Mouse (Mus musculus) MEL (cell line): ENCODE results near the gene Cd38. TPM values are rescaled to one million over a fixed set of nuclear protein-coding genes. Genes with fewer than 3 reads are reported as not detected.

Experiments used
- DNase-seq: peaks from one replicate; pipeline ENCODE4 v3.0.0; 2011; ENCODE audit warnings: low read depth, low spot score
- H3K27ac ChIP-seq: 2 replicates; pipeline ENCODE4 v1.5.1; 2012; ENCODE audit warnings: low read depth, mild to moderate bottlenecking, control low read depth, low read length, moderate library complexity; ENCODE audit not compliant: control insufficient read depth
- H3K27me3 ChIP-seq, 2 experiments: fragments of 150-350 bp in 1 of 2; sonication (generic) in 1 of 2; 2 replicates each; pipeline ENCODE4 v1.6.1; 2012; ENCODE audit warnings: low read length in 2 of 2, mild to moderate bottlenecking in 2 of 2, improper control_type of control experiment in 1 of 2, moderate library complexity in 1 of 2; ENCODE audit not compliant: insufficient read depth in 2 of 2, control insufficient read depth in 1 of 2
- H3K36me3 ChIP-seq, 2 experiments: 2 replicates each; pipeline ENCODE4 v1.6.1; 2012 to 2014; ENCODE audit warnings: low read length in 2 of 2, improper control_type of control experiment in 1 of 2, inconsistent platforms in 1 of 2, mild to moderate bottlenecking in 1 of 2; ENCODE audit not compliant: insufficient read depth in 2 of 2, control insufficient read depth in 1 of 2
- H3K4me1 ChIP-seq, 2 experiments: fragments of 150-350 bp in 1 of 2; sonication (generic) in 1 of 2; 2 replicates each; pipeline ENCODE4 v1.6.1; 2012; ENCODE audit warnings: low read length in 2 of 2, improper control_type of control experiment in 1 of 2, mild to moderate bottlenecking in 1 of 2; ENCODE audit not compliant: insufficient read depth in 2 of 2, control insufficient read depth in 1 of 2
- H3K4me3 ChIP-seq, 2 experiments: fragments of 150-350 bp in 1 of 2; sonication (generic) in 1 of 2; 2 replicates each; pipeline ENCODE4 v1.5.1; 2012; ENCODE audit warnings: low read depth in 2 of 2, low read length in 2 of 2, mild to moderate bottlenecking in 2 of 2, moderate library complexity in 2 of 2, control low read depth in 1 of 2, improper control_type of control experiment in 1 of 2; ENCODE audit not compliant: control insufficient read depth in 1 of 2, insufficient read depth in 1 of 2
- H3K79me2 ChIP-seq: 2 replicates; pipeline ENCODE4 v1.6.1; 2012; ENCODE audit warnings: mild to moderate bottlenecking, low read length, moderate library complexity; ENCODE audit not compliant: control insufficient read depth, poor library complexity, insufficient read depth
- H3K9ac ChIP-seq: 2 replicates; pipeline ENCODE4 v1.6.1; 2012; ENCODE audit warnings: low read depth, mild to moderate bottlenecking, control low read depth, low read length, moderate library complexity; ENCODE audit not compliant: control insufficient read depth, poor library complexity, severe bottlenecking
- H3K9me3 ChIP-seq: fragments of 150-350 bp; sonication (generic); replicated peaks from 2 replicates; pipeline ENCODE4 v1.6.1; 2012; ENCODE audit warnings: mild to moderate bottlenecking, low read length, improper control_type of control experiment, moderate library complexity; ENCODE audit not compliant: insufficient read depth
- BHLHE40 ChIP-seq: IDR thresholded peaks from 2 replicates; pipeline ENCODE4 v1.6.1; 2012; ENCODE audit warnings: low read depth, mild to moderate bottlenecking, inconsistent platforms, low read length, improper control_type of control experiment, borderline replicate concordance
- CHD1 ChIP-seq: IDR thresholded peaks from 2 replicates; pipeline ENCODE4 v1.6.1; 2012; ENCODE audit warnings: low read depth, mild to moderate bottlenecking, inconsistent platforms, low read length, improper control_type of control experiment
- CTCF ChIP-seq, 3 experiments: IDR thresholded peaks in 2 of 3; conservative IDR thresholded peaks in 1 of 3; 2 replicates each; pipeline ENCODE4 v1.5.1; 2011 to 2012; ENCODE audit warnings: low read length in 3 of 3, low read depth in 2 of 3, mild to moderate bottlenecking in 2 of 3, improper control_type of control experiment in 1 of 3, inconsistent platforms in 1 of 3, mixed read lengths in 1 of 3, moderate library complexity in 1 of 3; ENCODE audit not compliant: control insufficient read depth in 1 of 3, insufficient read depth in 1 of 3, poor library complexity in 1 of 3, severe bottlenecking in 1 of 3
- ELF1 ChIP-seq: IDR thresholded peaks from 2 replicates; pipeline ENCODE4 v1.6.1; 2014; ENCODE audit warnings: low read depth, mild to moderate bottlenecking, inconsistent platforms, low read length, improper control_type of control experiment, moderate library complexity
- EP300 ChIP-seq, 2 experiments: IDR thresholded peaks; 2 replicates each; pipeline ENCODE4 v1.6.1; 2011; ENCODE audit warnings: improper control_type of control experiment in 2 of 2, low read length in 2 of 2, low read depth in 1 of 2, mild to moderate bottlenecking in 1 of 2
- GATA1 ChIP-seq: IDR thresholded peaks from 2 replicates; pipeline ENCODE4 v1.6.1; 2011; ENCODE audit warnings: low read depth, low read length, improper control_type of control experiment
- HCFC1 ChIP-seq: IDR thresholded peaks from 2 replicates; pipeline ENCODE4 v1.6.1; 2012; ENCODE audit warnings: low read depth, mild to moderate bottlenecking, inconsistent platforms, low read length, improper control_type of control experiment, moderate library complexity
- JUND ChIP-seq: IDR thresholded peaks from 2 replicates; pipeline ENCODE4 v1.6.1; 2011; ENCODE audit warnings: low read depth, mild to moderate bottlenecking, improper control_type of control experiment, low read length
- KAT2A ChIP-seq: conservative IDR thresholded peaks from 2 replicates; pipeline ENCODE4 v1.6.1; 2012; ENCODE audit warnings: low read depth, low read length, improper control_type of control experiment, inconsistent platforms
- MAFK ChIP-seq: IDR thresholded peaks from 2 replicates; pipeline ENCODE4 v1.6.1; 2011; ENCODE audit warnings: low read depth, mild to moderate bottlenecking, low read length, improper control_type of control experiment, borderline replicate concordance
- MAX ChIP-seq: IDR thresholded peaks from 2 replicates; pipeline ENCODE4 v1.6.1; 2011; ENCODE audit warnings: low read length, improper control_type of control experiment
- MAZ ChIP-seq: IDR thresholded peaks from 2 replicates; pipeline ENCODE4 v1.6.1; 2012; ENCODE audit warnings: low read depth, mild to moderate bottlenecking, inconsistent platforms, low read length, improper control_type of control experiment
- MYB ChIP-seq: IDR thresholded peaks from 2 replicates; pipeline ENCODE4 v1.6.1; 2011; ENCODE audit warnings: mild to moderate bottlenecking, low read depth, low read length, improper control_type of control experiment
- MYC ChIP-seq: IDR thresholded peaks from 2 replicates; pipeline ENCODE4 v1.6.1; 2011; ENCODE audit warnings: low read depth, mild to moderate bottlenecking, low read length, improper control_type of control experiment, moderate library complexity
- RCOR1 ChIP-seq: IDR thresholded peaks from 2 replicates; pipeline ENCODE4 v1.6.1; 2012; ENCODE audit warnings: low read depth, mild to moderate bottlenecking, inconsistent platforms, low read length, improper control_type of control experiment
- SMC3 ChIP-seq: IDR thresholded peaks from 2 replicates; pipeline ENCODE4 v1.6.1; 2011; ENCODE audit warnings: low read depth, low read length, improper control_type of control experiment
- TAL1 ChIP-seq: IDR thresholded peaks from 2 replicates; pipeline ENCODE4 v1.6.1; 2012; ENCODE audit warnings: mild to moderate bottlenecking, inconsistent platforms, low read length, moderate library complexity, mixed read lengths
- TBP ChIP-seq: IDR thresholded peaks from 2 replicates; pipeline ENCODE4 v1.8.0; 2011; ENCODE audit warnings: low read depth, low read length, improper control_type of control experiment
- UBTF ChIP-seq: IDR thresholded peaks from 2 replicates; pipeline ENCODE4 v1.6.1; 2012; ENCODE audit warnings: low read depth, mild to moderate bottlenecking, inconsistent platforms, low read length, improper control_type of control experiment, moderate library complexity, borderline replicate concordance; ENCODE audit not compliant: insufficient read depth
- USF1 ChIP-seq: IDR thresholded peaks from 2 replicates; pipeline ENCODE4 v1.6.1; 2014; ENCODE audit warnings: low read depth, mild to moderate bottlenecking, inconsistent platforms, low read length, improper control_type of control experiment, moderate library complexity
- polyA plus RNA-seq, 2 experiments: library from polyadenylated mRNA; stranded (reverse) in 1 of 2; unstranded in 1 of 2; fragments of >175 nt in 1 of 2; fragments of >200 nt in 1 of 2; gene quantifications; 2 replicates each; pipeline versions ENCODE4 v1.2.1 to v1.2.4; 2012; ENCODE audit warnings: low replicate concordance in 2 of 2, low read depth in 1 of 2; ENCODE audit not compliant: insufficient read length in 2 of 2, insufficient read depth in 1 of 2, missing spikeins in 1 of 2
- total RNA-seq: library from RNA; depleted of rRNA; stranded (reverse); fragments of 300-350 nt; gene quantifications from 2 replicates; pipeline ENCODE4 v1.2.3, GENCODE M21; 2012

Gene Cd38
- total and polyA plus RNA-seq, 3 experiments = not detected

DNA sequence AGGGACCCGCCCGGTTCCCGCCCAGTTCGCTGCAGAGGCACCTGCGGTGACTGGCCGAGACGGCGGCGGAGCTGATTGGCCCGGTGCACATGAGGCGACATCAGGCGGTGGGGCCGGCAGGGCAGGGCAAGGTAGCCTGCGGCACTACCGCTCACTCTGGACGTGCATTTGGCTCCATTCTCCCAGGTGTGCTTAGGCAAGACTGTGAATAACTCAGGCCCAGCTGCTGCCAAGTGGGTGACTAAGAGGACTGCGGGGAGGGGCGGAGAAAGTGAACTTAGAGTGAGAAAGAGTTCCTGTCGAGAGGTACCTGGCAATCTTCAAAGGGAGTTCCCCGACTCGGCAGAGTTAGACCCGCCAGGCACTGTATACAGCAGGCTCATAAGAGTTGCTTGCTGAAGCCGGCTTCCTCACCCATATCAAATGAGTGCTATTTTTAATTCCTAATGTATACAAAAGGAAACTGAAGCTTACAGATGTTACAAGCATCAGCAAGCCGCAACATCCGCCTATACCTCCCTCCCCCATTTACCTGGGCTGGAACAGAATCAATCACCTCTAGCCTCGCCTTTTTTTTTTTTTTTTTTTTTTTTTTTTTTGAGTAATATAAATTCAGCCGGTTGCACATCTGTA lies 79.9 kb downstream of the Cd38 start:
- Histone ChIP-seq H3K4me3 (no peak overlapping the region), H3K36me3 (no peaks in the 10 kb centered on the region), H3K27me3 (no peaks in the 10 kb centered on the region; a peak in 1 of 4 replicates), H3K27ac (no peak overlapping the region), H3K79me2 (no peaks in the 10 kb centered on the region), H3K4me1 (no peaks in the 10 kb centered on the region), H3K9me3 (no peaks in the 10 kb centered on the region), H3K9ac (no peak overlapping the region)
- no peak for DNase-seq
- TF ChIP-seq JUND = no peak
- TF ChIP-seq CHD1 = no peak
- no peak for TF ChIP-seq BHLHE40
- no peak for TF ChIP-seq MYC
- TF ChIP-seq TAL1 = no peak
- TF ChIP-seq TBP = no peak
- TF ChIP-seq RCOR1 = no peak
- no peak for TF ChIP-seq MAFK
- TF ChIP-seq CTCF (IDR thresholded peaks at IDR 0.05 in 2 of 3, conservative IDR thresholded peaks at IDR 0.05 in 1 of 3; ENCODE audit: control insufficient read depth in 1 of 3, insufficient read depth in 1 of 3, low read depth in 2 of 3, low read length in 3 of 3, poor library complexity in 1 of 3, severe bottlenecking in 1 of 3) = no peak
- TF ChIP-seq KAT2A = no peak
- no peak for TF ChIP-seq MAZ
- no peak for TF ChIP-seq HCFC1

DNA sequence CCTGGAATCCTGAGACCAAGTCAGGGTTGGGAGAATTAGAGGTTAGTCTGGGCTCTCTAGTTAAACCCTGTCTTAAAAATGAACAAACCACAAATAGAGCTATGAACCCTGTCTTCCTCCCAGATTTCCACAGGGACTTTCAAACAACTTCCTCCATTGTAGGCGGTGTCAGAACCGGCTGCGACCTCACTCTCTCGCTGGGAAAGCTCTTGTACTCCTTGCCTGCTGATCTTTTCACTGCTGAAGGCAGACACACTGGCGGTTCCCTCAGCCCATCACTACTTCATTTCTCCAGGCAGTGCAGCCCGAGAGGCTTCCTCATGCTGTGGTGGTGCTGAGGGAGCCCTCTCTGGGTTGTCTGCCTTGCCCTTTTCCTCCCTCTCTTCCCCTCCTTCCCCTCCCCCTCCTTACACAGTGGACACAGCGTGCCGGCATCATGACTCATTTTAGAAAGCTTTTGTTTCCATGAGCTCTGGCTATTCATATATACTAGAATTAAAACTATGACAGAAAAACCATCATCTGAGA lies 80.5 kb downstream of the Cd38 start:
- H3K4me3 ChIP-seq = no peak overlapping the region
- H3K9ac ChIP-seq = no peak overlapping the region
- no peak overlapping the region for H3K27ac ChIP-seq
- no peaks in the 10 kb centered on the region for H3K79me2 ChIP-seq
- TF ChIP-seq MAX (no peak), EP300 (IDR thresholded peaks at IDR 0.05; ENCODE audit: low read depth in 1 of 2, low read length in 2 of 2) (no peak), GATA1 (no peak), ELF1 (no peak), SMC3 (no peak), CTCF (IDR thresholded peaks at IDR 0.05 in 2 of 3, conservative IDR thresholded peaks at IDR 0.05 in 1 of 3; ENCODE audit: control insufficient read depth in 1 of 3, insufficient read depth in 1 of 3, low read depth in 2 of 3, low read length in 3 of 3, poor library complexity in 1 of 3, severe bottlenecking in 1 of 3) (no peak), UBTF (no peak), MAZ (no peak), RCOR1 (no peak), USF1 (no peak), MYB (no peak), JUND (no peak), CHD1 (no peak), MYC (no peak), TBP (no peak)
- no peaks in the 10 kb centered on the region for H3K9me3 ChIP-seq
- H3K27me3 ChIP-seq = no peaks in the 10 kb centered on the region; a peak in 1 of 4 replicates
- no peaks in the 10 kb centered on the region for H3K36me3 ChIP-seq
- no peaks in the 10 kb centered on the region for H3K4me1 ChIP-seq
- no peak for DNase-seq
